Mouse (Mus musculus): ENCODE data around the gene Papolg. TPM values are rescaled to one million over a fixed set of nuclear protein-coding genes. Genes with fewer than 3 reads are reported as not detected.

Papolg gene
- polyA plus RNA-seq, 1 experiment from 2014 or later = 25.2 TPM

- Histone ChIP-seq H3K27me3 (replicated peaks) (no peaks in the 10 kb centered on the region), H3K4me3 (no peak overlapping the region), H3K4me1 (no peaks in the 10 kb centered on the region), H3K9me3 (no peaks in the 10 kb centered on the region), H3K27ac (no peak overlapping the region), H3K36me3 (no peaks in the 10 kb centered on the region), H3K4me2 (replicated peaks) (no peak overlapping the region), H3K9ac (no peak overlapping the region)
- no peak for ATAC-seq (ENCODE audit: low FRiP score, low read depth)
- 79% methylated on average over 22 of the region's 22 CpGs for WGBS
Measured at GRCm38 (mm10) chr11:23846016-23846815, 48.8 kb downstream of the Papolg start.

- Histone ChIP-seq H3K9ac (no peak overlapping the region), H3K4me1 (no peaks in the 10 kb centered on the region), H3K4me2 (replicated peaks) (no peak overlapping the region), H3K9me3 (no peaks in the 10 kb centered on the region), H3K27me3 (replicated peaks) (no peaks in the 10 kb centered on the region), H3K36me3 (no peaks in the 10 kb centered on the region), H3K4me3 (no peak overlapping the region), H3K27ac (no peak overlapping the region)
- no peak for ATAC-seq (ENCODE audit: low FRiP score, low read depth)
- WGBS = 77% methylated on average over 3 of the region's 3 CpGs
Measured at GRCm38 (mm10) chr11:23823244-23823643, 71.8 kb downstream of the Papolg start.

DNA sequence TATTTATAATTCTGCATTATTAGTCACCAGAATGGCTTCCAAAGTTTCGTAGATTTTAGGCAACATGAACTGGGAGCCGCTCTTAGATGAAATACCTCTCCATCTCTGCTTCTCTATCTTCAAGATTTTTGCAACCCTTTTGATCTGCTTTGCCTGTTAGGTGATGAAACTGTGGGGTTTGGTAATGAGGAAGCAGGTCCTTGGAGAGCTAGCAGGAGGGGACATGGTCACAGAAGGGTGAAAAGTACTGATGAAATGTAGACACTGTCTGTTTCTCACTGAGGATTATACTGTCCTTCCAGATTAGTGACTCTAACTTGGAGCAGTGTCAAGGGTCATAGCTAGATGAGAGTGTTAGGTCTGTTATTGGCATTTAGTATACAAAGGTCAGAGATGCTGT, 73.4 kb downstream of the Papolg start:
- 88% methylated on average over 2 of the region's 2 CpGs for whole genome bisulfite sequencing
- ATAC-seq (ENCODE audit: low FRiP score, low read depth) = no peak
- Histone ChIP-seq H3K9me3 (0 out of 2 replicates have a peak, but pooled peaks cover 6% of the 10 kb centered on the region), H3K9ac (no peak overlapping the region), H3K27me3 (replicated peaks) (no peaks in the 10 kb centered on the region), H3K4me3 (no peak overlapping the region), H3K27ac (no peak overlapping the region), H3K36me3 (no peaks in the 10 kb centered on the region), H3K4me2 (replicated peaks) (no peak overlapping the region), H3K4me1 (no peaks in the 10 kb centered on the region)

DNA sequence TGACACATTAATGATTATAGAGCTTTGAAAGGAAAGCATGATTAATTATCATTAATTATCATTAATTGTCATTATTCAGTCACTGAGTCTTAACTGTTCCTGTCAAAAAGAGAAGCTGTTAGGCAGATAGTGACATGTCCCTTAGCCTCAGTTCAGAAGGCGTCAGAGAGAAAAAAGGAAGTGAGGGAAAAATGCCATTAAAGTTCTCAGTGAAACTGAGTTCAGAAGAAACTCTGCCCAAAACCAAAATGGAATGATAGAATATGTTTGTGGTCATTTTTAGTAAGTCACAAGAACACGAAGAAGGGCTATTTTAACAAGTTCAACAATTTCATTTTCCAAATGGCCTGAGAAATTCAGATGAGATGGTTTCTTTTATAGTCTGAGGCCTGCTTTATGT, 74.1 kb downstream of the Papolg start:
- H3K4me3 ChIP-seq = no peak overlapping the region
- 79% methylated on average over 2 of the region's 2 CpGs for WGBS
- H3K4me1 ChIP-seq = no peaks in the 10 kb centered on the region
- ATAC-seq (ENCODE audit: low FRiP score, low read depth) = no peak
- H3K36me3 ChIP-seq = no peaks in the 10 kb centered on the region
- H3K9ac ChIP-seq = no peak overlapping the region
- H3K9me3 ChIP-seq = 0 out of 2 replicates have a peak, but pooled peaks cover 6% of the 10 kb centered on the region
- no peaks in the 10 kb centered on the region for H3K27me3 ChIP-seq (replicated peaks)
- H3K27ac ChIP-seq = no peak overlapping the region
- H3K4me2 ChIP-seq (replicated peaks) = no peak overlapping the region

GRCm38 (mm10) chr11:23818745-23819144, 76.3 kb downstream of the Papolg start:
- Histone ChIP-seq H3K27me3 (replicated peaks) (no peaks in the 10 kb centered on the region), H3K4me1 (no peaks in the 10 kb centered on the region), H3K36me3 (no peaks in the 10 kb centered on the region), H3K27ac (no peak overlapping the region), H3K4me3 (no peak overlapping the region), H3K4me2 (replicated peaks) (no peak overlapping the region), H3K9ac (no peak overlapping the region), H3K9me3 (0 out of 2 replicates have a peak, but pooled peaks cover 6% of the 10 kb centered on the region)
- no peak for ATAC-seq (ENCODE audit: low FRiP score, low read depth)
- WGBS = 92% methylated on average over 1 of the region's 1 CpGs

Other genes with a start within 250 kb of the Papolg start
- gene Pus10, start 229.6 kb downstream of the Papolg start, polyA plus RNA-seq (2016; fragmentation: Nextera tagmentation; extraction: Ambion mirVana) = 18.4 and 19.8 TPM in 2 replicates
- gene Pex13, start 229.3 kb downstream of the Papolg start, polyA plus RNA-seq (2016; fragmentation: Nextera tagmentation; extraction: Ambion mirVana) = 45.5 and 46.8 TPM in 2 replicates
- 0.64 and 0.80 TPM in 2 replicates for gene Rel, start 124.3 kb downstream of the Papolg start, polyA plus RNA-seq (2016; fragmentation: Nextera tagmentation; extraction: Ambion mirVana)
- gene A830031A19Rik, start 179.8 kb upstream of the Papolg start, polyA plus RNA-seq (2016; fragmentation: Nextera tagmentation; extraction: Ambion mirVana) = not detected in 2 replicates
- 96.6 and 101 TPM in 2 replicates for gene Bcl11a, start 182.8 kb upstream of the Papolg start, polyA plus RNA-seq (2016; fragmentation: Nextera tagmentation; extraction: Ambion mirVana)

All from neural tube, embryonic 12.5 days (tissue).